Mouse (Mus musculus): ENCODE results near the gene Tle4.

DNA sequence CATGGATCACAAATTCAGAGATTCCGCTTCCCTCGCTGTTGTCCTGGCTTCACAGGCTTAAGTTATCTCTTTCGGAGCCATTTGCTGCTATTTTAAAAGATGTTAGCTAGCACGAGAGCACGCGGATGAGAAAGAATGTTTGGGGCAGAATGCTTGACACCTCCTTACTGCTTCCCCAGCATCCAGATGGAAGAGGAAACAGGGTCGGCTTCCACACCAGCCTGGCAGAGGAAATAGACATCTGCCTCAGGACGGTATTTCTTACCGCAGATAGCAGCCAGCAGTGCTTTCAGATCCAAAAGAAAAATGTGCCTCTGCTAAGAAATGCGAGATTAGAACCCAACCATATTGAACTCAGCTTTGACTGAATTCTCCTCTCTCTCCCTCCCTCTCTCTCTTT lies 191.2 kb downstream of the Tle4 start:
- no peak for TF ChIP-seq POLR2A (IDR thresholded peaks at IDR 0.05; ENCODE audit: insufficient read depth, low read depth, low read length)
- TF ChIP-seq CTCF (IDR thresholded peaks at IDR 0.05; ENCODE audit: insufficient read depth, low read depth, low read length), result no peak
